Mouse (Mus musculus): ENCODE measurements around the gene Elobl.

DNA sequence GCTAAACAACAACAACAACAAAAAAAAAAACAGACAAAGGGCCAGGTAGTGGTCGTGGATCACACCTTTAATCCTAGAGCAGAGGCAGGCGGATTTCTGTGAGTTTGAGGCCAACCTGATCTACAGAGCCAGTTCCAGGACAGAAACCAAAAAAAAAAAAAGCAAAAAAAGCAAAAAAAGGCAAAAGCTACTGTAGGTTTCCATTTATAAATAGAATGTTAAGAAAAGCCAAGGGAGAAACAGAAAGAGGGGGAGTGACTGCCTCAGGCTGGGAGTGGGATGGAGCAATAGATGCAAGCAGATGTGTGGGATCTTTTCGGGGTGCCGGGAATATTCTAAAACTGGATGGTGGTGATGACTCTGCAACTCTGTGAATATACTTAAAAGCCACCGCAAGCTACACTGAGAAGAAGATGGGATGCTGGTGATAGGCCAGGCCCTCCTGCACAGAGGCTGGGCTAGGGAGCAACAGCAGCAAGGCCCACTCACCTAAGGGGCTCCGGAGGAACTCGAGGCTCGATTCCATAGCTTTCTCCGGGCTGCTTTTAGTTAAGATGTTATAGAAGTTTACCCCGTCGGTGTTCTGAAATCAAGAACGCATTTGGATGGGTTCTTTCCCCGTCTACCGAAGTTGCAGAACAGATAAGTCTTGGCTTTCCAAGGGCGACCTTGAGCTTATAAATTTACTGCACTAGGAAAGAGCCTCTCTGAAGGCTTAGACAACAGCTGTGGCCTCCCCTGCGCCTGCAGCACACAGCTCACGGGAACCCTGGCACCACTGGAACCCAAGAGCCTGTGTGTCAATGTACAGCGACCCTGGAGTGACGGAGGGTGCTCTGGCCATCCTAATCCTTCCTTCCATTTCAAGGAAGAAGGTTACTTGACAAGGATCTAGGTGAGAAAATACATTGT, 32.4 kb downstream of the Elobl start:
- TF ChIP-seq CTCF (IDR thresholded peaks at IDR 0.05; ENCODE audit: low read depth, low read length) (no peak), POLR2A (IDR thresholded peaks at IDR 0.05; ENCODE audit: borderline replicate concordance, low read depth, low read length) (no peak)
